Mouse (Mus musculus) ES-Bruce4 (cell line): ENCODE data around the gene Bcorl1. TPM values are rescaled to one million over a fixed set of nuclear protein-coding genes. Genes with fewer than 3 reads are reported as not detected.

Experiments
- H3K27ac ChIP-seq: 2 replicates; pipeline ENCODE4 v1.5.1; 2012; ENCODE audit warnings: low read length, inconsistent platforms; ENCODE audit not compliant: insufficient read depth
- H3K27me3 ChIP-seq: 2 replicates; pipeline ENCODE4 v1.6.1; 2012; ENCODE audit warnings: mild to moderate bottlenecking, low read length, inconsistent platforms; ENCODE audit not compliant: control insufficient read depth, poor library complexity, insufficient read depth, severe bottlenecking
- H3K36me3 ChIP-seq: 2 replicates; pipeline ENCODE4 v1.6.1; 2012; ENCODE audit warnings: inconsistent platforms, mild to moderate bottlenecking, low read length, moderate library complexity; ENCODE audit not compliant: control insufficient read depth, poor library complexity, insufficient read depth, severe bottlenecking
- H3K4me1 ChIP-seq: one replicate; pipeline ENCODE4 v1.8.1; 2011; ENCODE audit warnings: low read length; ENCODE audit not compliant: control insufficient read depth, insufficient read depth
- H3K4me3 ChIP-seq: 2 replicates; pipeline ENCODE4 v1.5.1; 2011; ENCODE audit warnings: low read depth, mild to moderate bottlenecking, low read length
- H3K9ac ChIP-seq: 2 replicates; pipeline ENCODE4 v1.6.1; 2012; ENCODE audit warnings: low read depth, mild to moderate bottlenecking, inconsistent platforms; ENCODE audit not compliant: poor library complexity, severe bottlenecking
- H3K9me3 ChIP-seq: replicated peaks from 2 replicates; pipeline ENCODE4 v1.6.1; 2012; ENCODE audit warnings: mild to moderate bottlenecking, low read length, inconsistent platforms; ENCODE audit not compliant: control insufficient read depth, poor library complexity, insufficient read depth, severe bottlenecking
- CTCF ChIP-seq: IDR thresholded peaks from one replicate; pipeline ENCODE4 v1.8.1; 2011; ENCODE audit warnings: low read depth, low read length
- EP300 ChIP-seq: IDR thresholded peaks from 2 replicates; pipeline ENCODE4 v1.6.1; 2011; ENCODE audit warnings: low read depth, low read length; ENCODE audit not compliant: insufficient read depth
- POLR2A ChIP-seq: IDR thresholded peaks from one replicate; pipeline ENCODE4 v1.8.1; 2011; ENCODE audit warnings: low read length; ENCODE audit not compliant: insufficient read depth
- polyA plus RNA-seq: library from polyadenylated mRNA; stranded (reverse); fragments of >200 nt; gene quantifications from 2 replicates; pipeline ENCODE4 v1.2.4, GENCODE M21; 2011; ENCODE audit warnings: low read depth; ENCODE audit not compliant: missing spikeins, insufficient read depth, insufficient read length

Gene Bcorl1
- polyA plus RNA-seq, 1 experiment = 11.3 TPM

- H3K4me1 ChIP-seq = no peaks in the 10 kb centered on the region
- H3K9ac ChIP-seq = peak overlapping the region; percentile 90
- H3K4me3 ChIP-seq = peak overlapping the region; percentile 74
- no peak overlapping the region for H3K27ac ChIP-seq
- no peaks in the 10 kb centered on the region for H3K9me3 ChIP-seq
- no peaks in the 10 kb centered on the region for H3K36me3 ChIP-seq
- H3K27me3 ChIP-seq = peaks cover 9% of the 10 kb centered on the region
- TF ChIP-seq EP300 = no peak
These were observed 2.9 kb downstream of the Bcorl1 start for GRCm38 (mm10) chrX:48343966-48344642.

- peak overlapping the region; percentile 74 for H3K4me3 ChIP-seq
- no peaks in the 10 kb centered on the region for H3K36me3 ChIP-seq
- H3K9ac ChIP-seq = peak overlapping the region; percentile 90
- no peak overlapping the region for H3K27ac ChIP-seq
- H3K9me3 ChIP-seq = no peaks in the 10 kb centered on the region
- peaks cover 9% of the 10 kb centered on the region for H3K27me3 ChIP-seq
- H3K4me1 ChIP-seq = no peaks in the 10 kb centered on the region
- TF ChIP-seq CTCF (no peak), POLR2A (no peak), EP300 (no peak)
These were observed 3.7 kb downstream of the Bcorl1 start for GRCm38 (mm10) chrX:48344643-48345384.

GRCm38 (mm10) chrX:48345385-48345932, 4.3 kb downstream of the Bcorl1 start:
- no peak overlapping the region for H3K27ac ChIP-seq

GRCm38 (mm10) chrX:48355346-48355745, 14.2 kb downstream of the Bcorl1 start:
- Histone ChIP-seq H3K9ac (no peak overlapping the region), H3K27me3 (no peaks in the 10 kb centered on the region), H3K4me1 (no peaks in the 10 kb centered on the region), H3K4me3 (no peak overlapping the region), H3K36me3 (no peaks in the 10 kb centered on the region), H3K9me3 (no peaks in the 10 kb centered on the region), H3K27ac (no peak overlapping the region)
- no peak for TF ChIP-seq CTCF
- no peak for TF ChIP-seq EP300
- no peak for TF ChIP-seq POLR2A

More at GRCm38 (mm10) chrX:48345385-48345932, 4.3 kb downstream of the Bcorl1 start:
- Histone ChIP-seq H3K9me3 (no peaks in the 10 kb centered on the region), H3K4me3 (peak overlapping the region; percentile 66), H3K9ac (peak overlapping the region; percentile 90), H3K27me3 (peaks cover 9% of the 10 kb centered on the region), H3K36me3 (no peaks in the 10 kb centered on the region), H3K4me1 (no peaks in the 10 kb centered on the region)
- TF ChIP-seq CTCF = no peak
- no peak for TF ChIP-seq EP300
- TF ChIP-seq POLR2A = no peak

- no peaks in the 10 kb centered on the region for H3K27me3 ChIP-seq
- H3K27ac ChIP-seq = no peak overlapping the region
- H3K4me3 ChIP-seq = no peak overlapping the region
- H3K4me1 ChIP-seq = peaks cover 2% of the 10 kb centered on the region
- TF ChIP-seq POLR2A = no peak
- TF ChIP-seq CTCF = no peak
- TF ChIP-seq EP300 = no peak
- no peaks in the 10 kb centered on the region for H3K36me3 ChIP-seq
- H3K9ac ChIP-seq = no peak overlapping the region
- no peaks in the 10 kb centered on the region for H3K9me3 ChIP-seq
These were observed 24.8 kb downstream of the Bcorl1 start for GRCm38 (mm10) chrX:48365836-48366577.
